Mouse (Mus musculus): Measurements from ENCODE around the gene H2-T22.

The H2-T22 gene

DNA sequence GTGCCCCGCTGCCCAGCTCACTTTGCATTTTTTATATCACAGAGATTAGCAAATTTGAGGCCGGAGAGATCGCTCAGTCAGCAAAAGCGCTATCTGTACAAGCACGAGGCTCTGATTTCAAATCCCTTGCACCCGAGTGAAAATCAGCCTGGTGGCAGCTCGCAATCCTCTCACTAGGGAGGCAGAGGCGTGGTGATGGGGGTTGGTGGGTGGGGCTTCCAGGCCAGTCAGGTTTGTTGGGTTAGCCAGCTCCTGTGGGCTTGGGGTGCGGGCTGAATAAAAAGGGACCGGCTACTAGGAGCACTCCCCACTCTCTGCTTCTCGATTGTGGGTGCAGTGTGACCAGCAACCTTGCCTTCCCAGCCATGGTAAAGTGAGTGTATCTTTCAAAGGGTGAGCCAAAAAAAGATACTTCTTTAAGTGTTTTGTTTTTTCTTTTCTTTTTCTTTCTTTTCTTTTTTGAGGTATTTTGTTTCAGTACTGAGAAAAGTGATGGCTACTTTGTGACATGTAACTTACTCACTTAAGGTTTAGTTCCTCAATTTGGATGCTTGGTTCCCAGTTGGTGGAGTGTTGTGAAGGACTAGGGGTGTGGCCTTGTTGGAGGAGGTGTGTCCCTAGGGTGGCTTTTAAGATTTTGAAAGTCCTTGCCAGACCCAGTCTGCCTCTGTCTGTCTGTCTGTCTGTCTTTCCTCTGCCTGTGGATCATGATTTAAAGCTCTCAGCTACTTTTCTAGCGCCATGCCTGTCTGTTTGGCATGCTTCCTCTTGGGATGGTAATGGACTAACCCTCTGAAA is 44.6 kb downstream of the H2-T22 start:
- DNase-seq (ENCODE audit: low read depth) = peak; percentile 87

DNA sequence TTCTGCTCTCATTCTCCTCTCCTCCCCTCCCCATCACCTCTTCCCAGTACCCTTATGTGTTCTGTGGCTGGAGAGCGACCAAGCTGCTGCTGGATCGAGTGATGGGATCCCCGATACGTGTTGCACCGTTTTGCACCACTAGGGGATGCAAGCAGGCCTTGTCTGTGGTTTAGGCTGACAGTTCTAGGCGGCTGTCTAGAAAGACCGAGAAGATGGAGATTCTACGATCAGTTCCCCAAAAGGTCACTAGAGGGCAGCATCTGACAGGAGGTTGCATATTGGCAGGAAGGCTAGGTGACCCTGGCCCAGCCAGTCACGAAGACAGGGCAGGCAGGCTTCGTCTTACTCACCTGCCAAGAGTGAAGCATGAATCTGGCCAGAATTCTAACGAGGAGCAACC is 45.6 kb downstream of the H2-T22 start:
- peak; percentile 99 for DNase-seq (ENCODE audit: low read depth)

DNA sequence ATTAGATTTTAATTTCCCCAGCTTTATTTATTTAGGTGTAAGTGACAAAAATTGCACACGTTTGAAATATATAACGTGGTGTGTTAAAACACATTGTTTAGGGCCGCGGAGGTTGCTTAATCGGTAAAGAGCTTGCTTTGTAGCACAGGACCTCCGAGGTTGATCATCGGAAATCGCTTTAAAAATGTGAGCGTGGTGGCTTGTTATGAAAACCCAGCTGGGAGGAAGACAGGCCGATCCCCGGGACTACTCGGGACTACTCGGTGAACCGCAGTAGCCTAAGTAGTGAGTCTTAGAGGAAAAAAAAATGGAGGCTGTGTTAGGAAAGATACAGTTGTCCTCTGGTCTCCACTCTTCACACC is 47.7 kb downstream of the H2-T22 start:
- DNase-seq (ENCODE audit: low read depth) = peak; percentile 54

DNA sequence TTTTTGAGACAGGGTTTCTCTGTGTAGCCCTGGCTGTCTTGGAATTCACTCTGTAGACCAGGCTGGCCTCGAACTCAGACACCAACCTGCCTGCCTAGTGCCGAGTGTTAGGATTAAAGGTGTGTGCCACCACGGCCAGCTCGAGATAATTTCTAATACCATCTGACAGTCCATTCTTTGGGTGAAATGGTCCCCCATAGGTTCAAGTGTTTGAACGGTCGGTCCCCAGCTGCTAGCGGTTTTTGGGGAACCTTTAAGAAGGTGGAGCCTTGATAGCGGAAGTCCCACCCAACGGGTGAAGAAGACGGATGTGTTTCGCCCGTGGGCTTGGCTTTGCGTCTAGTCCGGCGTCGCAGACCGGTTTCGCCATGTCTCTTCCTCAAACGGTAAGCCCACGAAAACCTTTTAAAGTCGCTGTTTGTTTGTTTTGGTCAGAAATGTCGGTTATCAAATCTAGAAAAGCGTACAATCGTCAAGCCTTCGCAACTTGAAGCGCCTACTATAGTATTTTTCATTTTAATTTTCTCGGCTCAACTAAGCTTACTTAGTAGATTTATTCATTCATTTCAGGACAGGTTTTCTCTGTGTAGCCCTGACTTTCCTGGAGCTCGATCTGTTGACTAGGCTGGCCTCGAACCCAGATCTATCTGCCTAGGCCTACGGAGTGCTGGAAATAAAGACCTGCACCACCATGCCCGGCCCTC is 48.2 kb downstream of the H2-T22 start:
- peak; percentile 91 for DNase-seq (ENCODE audit: low read depth)

DNA sequence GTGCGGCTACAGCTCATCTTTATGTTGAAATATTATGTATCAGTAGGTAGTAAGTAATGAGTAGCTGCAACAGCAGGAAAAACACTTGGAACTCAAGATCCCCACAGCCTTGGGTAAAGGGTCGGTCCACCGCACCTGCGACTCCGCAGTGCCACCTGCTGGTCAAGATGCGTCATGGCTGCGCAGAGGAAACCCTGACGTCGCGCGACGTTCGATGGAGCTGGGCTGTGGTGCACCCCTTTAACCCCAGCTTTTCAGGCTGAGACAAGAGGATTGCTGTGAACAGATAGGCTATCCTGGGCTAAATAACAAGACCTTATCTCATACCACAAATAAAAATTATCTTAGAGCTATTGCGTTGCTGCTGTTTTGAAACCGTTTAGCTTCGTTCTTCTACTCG is 48.9 kb downstream of the H2-T22 start:
- peak; percentile 94 for DNase-seq (ENCODE audit: low read depth)

DNA sequence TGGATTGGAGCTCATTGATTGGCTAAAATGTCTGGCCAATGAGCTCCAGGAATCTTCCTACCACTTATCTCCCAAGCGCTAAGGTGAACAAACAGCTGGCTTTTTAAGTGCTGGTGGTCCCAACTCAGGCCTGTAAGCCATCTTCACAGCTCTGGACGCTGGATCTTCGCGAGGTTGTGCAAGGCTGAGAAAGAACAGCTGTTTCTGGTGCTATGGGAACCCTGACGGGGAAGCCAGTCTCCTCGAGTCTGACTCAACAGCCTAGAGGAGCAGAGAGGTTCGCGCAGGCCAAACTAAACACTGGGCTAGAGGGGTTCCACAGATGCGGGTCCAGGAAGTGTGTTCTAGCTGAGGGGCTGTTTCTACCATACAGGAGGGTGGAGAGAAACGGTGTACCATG is 50.8 kb downstream of the H2-T22 start:
- DNase-seq (ENCODE audit: low read depth) = no peak

All from induced T-regulatory cell, adult 2 months (primary cell).